Mouse (Mus musculus) left cerebral cortex, postnatal 10 days (tissue): ENCODE measurements at regions not wholly inside any gene's neighbourhood (a gene's known extent, or its start where the extent isn't known, plus 50 kb on each side); places are given as distances from the start of the nearest gene placed in this dataset.
A peak's percentile ranks its signal among the peaks of the same experiment; 100 is the strongest.

Experiments used
- DNase-seq, 2 experiments: peaks; one replicate each; pipeline ENCODE4 v3.0.0; 2021 to 2022; ENCODE audit warnings: low spot score in 2 of 2, mixed read lengths in 1 of 2; ENCODE audit errors: extremely low spot score in 1 of 2
- intact Hi-C: fragments of 180-260 bp; cut with DNase I; formaldehyde crosslinking; loops from one replicate; pipeline ENCODE4 v1.15.1; 2025

DNA sequence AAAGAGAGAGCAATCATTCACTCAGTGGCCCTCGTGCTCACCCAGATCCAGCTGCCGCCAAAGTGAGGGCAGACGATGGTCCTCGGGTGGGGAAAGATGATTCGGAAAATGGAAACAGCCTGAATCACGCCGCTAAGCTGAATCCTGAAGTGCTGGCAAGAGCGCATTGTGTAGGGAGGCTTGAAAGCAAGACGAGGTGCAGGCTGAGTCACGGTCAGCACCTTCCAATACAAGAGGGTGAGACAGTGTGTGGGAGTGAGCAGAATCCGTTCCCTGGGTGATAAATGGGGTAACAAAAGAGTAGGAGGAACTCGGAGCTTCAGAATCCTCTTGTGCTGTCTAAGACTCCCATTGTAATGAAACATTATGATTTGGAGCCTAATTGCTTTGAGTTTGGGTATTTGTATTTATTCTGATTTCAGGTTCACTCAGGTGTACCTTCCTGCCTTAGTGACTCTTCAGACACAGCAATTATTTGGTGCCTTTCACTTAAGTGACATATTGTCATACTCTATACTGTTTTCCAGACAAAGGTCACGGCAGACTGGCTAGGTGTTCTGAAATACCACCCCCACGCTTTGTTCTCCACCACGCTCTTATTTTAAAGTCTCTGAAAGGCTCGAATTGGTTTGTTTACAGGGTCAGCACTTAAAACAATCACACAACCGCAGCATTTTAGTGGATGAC lies 70.0 kb downstream of the Mbip start:
- intact Hi-C loops = no loop called here
- DNase-seq = no peak

DNA sequence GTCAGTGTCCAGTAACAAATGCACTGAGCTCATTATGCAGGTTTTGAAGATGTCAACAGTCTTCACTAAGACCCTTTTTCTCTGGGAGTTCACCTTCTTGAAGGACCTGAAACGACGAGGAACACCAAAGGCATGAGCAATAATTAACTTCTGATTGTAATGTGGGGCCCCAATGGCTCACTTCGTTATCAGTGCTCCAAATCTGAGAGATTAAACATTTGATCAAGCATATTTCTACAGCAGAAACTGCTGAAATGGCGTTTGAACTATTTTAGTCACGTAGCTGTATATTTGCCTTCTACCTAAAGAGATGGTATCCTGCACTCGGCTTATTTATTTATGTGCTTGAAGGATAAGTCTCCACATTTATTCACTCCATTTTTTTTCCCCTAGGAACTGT lies 80.6 kb downstream of the Mbip start:
- no peak for DNase-seq
- intact Hi-C loops = no loop called here

DNA sequence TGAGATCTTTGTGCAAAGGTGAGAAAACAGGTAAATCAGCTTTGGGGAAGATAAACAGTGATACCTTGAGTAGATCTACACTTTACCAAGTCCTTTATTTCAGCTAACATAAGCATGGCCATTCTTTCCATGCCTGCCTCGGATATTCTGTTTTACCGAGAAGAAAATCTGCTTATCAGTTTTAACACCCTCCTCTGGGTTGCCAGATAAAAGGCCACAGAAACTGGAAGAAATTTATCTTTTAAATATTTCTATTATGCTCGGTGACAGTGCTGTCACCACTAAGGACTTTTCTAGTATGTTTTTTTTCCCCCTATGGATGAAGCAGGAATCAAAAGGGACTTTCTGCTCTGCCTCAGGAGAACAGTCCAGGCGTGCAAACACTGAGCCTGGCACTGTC lies 84.2 kb downstream of the Mbip start:
- no peak for DNase-seq
- intact Hi-C loops = no loop called here

DNA sequence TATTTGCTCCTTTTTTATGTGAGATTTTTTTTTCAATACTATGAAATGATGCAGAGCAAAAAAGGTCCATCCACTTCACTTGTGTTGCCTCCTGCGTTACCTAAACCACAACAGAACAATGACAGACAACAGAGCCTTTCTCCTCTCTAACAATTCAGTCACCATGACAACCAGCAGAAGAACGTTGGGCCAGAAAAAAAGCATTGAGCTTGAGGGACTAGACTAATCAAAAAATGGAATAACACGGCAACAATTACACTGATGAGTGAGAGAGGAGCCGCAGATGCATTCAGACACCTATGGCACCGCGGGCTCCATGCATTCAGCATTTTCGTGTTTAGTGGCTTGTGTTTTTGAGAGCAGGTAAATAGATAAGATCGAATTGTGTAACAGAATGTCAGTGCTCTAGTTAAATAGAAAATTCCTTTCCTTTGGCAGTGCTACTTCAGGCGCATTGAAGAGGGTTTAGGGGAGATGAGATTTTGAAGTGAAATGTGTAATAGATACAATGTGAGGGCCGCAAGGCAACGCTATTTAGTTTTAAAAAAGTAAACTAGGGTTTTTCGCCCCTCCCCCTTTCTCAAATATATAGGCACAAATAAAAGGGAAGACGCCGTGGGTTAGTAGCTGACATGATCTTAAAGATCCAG lies 87.2 kb downstream of the Mbip start:
- intact Hi-C loops = no loop called here
- DNase-seq = no peak

DNA sequence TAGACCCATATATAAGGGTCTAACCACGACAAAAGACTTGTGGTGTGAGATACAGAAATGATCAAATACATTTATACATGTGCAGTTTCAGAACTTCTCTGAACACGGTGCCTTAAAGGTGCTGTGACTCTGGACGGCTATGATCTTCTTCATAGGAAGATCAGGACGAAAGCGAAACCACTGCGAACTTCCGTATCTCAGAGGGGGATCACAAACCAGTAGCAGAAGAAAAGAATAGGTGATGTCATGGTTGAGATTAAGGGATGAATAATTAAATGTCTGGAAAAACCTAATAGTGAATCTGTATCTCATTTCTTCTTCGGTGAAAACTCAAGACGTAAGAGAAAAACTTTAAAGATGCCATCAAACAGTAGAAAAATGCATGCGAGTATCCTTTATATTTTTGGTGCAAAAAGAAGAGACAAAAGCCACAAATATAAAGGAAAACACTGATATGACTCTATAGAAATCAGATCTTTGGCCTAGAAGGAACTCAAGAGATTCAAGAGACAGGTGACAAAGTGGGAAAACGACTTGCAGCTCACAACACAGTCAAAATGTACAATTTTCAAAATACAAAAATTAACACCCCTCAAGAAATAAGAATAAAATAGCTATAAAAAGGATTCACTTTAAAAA lies 89.3 kb downstream of the Mbip start:
- intact Hi-C loops = no loop called here
- no peak for DNase-seq

DNA sequence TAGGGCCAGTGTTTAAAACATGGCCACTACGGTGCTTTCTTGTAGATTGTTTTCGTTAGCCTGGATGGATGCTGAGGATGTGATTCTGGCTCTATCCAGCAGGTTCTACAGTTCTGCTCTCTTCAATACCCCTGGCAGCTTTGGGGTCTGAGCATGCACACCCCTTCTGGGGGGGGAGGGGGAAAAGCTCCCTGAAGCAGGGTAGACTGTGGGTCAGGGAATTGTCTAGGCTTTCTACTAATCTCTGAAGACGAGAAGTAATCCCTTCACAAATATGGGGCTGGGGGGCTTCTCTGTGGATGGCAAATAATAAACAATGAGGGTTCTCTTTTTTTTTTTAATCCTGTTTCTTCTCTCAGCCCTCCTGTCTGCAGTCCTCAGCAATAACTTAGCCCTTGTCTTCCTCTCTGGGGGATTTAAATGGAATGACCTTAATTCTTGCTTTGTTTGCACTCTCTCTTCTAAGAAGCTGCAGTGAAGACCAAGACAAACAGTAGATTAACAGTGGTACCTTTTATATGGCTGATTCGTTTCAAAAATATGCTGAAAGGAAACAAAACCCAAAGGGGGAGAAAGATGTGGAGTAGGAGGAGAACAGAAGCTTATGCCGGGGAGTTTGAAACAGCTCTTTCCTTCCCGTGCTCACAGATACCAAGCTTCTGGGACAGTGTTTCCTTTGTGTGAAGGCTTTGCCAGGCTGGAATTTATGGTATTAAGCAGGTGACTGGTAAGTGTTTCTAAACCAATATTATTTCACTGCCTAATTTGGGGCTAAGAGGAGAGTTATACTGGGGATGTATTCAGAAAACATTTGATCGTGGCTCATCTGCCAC lies 92.9 kb downstream of the Mbip start:
- DNase-seq = no peak
- intact Hi-C loops = no loop called here

DNA sequence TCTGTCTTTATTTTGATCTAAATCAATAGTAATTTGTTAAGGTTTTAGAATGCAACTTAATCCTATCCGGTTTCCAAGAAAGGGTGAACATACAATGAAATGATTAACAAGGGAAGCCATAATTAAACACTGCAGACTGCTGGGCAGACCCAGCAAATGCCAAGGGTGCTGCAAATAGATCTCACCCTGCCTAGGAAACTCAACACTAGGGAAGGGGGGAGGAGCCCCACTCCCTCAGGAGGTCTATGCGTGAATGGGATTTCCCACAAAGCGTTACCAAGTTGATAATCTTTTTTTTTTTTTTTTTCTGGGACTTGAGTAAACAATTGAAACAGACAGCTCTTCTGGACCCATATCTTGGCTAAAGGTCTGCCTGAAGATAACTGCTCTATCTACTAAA lies 95.4 kb downstream of the Mbip start:
- intact Hi-C loops = no loop called here
- DNase-seq = no peak

DNA sequence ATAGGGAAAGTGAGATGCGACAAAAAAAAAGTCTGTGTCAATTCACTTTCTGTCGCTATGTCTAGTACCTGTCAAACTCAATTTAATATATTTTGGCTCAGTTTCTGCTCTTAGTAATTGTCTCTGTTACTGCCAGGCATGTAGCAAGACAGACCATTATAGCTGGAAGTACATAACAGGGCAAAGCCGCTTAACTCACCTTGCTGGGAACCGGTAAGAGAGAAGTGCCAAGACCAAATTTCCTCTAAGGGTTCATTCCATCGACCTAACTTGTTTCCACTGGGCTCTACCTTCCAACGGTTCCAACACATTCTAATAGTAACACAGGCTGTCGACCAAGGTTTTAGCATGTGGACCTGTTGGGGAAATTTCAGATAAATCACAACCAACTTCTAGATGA lies 99.3 kb downstream of the Mbip start:
- intact Hi-C loops = no loop called here
- DNase-seq = no peak

DNA sequence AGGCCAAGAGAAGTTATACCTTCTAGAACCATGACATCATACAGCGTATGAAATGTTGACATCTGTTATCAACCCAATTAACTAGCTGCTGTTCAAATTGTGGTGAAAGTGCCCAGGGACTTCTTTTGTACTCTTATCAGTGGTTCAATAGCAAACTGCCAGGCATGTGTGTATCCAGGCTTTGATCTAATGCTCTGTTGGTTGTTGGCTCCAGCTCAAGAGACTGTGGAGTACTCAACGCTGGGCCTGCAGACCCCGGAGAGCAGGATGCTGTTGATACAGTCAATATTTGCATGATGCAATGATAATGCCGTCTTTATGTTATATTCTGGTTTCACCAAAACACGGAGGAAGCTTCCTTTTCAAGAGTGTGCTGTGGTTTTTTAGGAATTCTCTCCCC lies 102.9 kb downstream of the Mbip start:
- intact Hi-C loops = no loop called here

DNA sequence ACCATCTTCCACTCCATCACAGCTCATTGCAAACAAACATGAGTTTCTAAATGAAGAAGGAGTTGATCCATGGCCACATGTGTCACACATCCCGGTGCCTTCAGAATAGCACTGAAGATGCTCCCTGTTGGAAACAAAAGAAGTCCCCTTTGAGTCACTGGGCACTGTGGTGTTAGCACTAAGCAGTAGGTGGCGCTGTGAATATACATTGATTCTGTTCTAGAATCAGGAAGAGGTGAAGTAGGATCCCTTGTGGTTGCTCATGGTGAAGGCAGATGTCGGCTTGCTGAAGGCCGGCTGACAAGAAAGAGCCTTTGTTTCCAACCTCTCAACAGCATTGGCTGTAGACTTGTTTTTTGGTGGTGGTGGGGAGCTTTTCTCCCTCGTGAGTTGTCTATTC lies 104.0 kb downstream of the Mbip start:
- DNase-seq = peak in 1 of 2 experiments; percentile 31
- intact Hi-C loops = no loop called here

More for the DNA sequence above, 102.9 kb downstream of the Mbip start:
- DNase-seq = no peak

DNA sequence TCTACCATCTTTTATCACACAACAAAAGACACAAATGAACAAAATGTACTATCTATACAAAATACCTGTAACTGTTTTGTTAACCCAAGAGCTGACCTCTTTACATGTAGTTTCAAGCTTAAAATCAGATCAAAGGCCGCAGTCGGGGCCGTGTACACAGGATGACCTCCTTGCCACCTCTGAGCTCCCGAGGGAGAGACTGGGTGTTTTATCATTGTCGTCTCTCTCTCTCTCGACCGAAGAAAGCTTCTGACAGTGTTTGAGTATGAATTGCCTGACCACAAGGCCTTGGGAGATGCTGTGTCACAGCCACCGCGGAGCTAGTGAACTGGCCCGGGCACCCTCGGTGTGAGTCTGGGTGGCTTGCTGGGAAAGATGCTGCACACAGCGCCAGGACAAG lies 105.5 kb downstream of the Mbip start:
- intact Hi-C loops = no loop called here

DNA sequence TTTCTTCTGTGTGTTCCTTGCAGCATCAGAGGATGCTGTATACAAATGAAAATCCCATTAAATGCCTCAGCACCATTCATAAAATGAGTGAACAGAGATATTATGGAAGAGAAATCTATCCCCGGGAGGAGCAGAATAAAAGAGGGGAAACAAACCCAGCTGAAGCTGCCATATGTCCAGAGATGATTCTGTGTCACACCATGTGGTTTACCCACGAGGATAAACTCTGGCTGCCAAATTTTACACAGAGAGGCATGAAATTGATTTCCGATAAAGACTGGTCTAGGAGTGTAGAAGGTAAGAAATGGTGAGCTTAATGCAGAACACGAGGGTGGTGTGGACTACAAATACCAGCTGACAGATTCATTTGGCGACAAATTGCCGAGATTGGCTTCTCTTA lies 111.1 kb downstream of the Mbip start:
- no peak for DNase-seq
- intact Hi-C loops = no loop called here

More for the DNA sequence above, 105.5 kb downstream of the Mbip start:
- DNase-seq = no peak

DNA sequence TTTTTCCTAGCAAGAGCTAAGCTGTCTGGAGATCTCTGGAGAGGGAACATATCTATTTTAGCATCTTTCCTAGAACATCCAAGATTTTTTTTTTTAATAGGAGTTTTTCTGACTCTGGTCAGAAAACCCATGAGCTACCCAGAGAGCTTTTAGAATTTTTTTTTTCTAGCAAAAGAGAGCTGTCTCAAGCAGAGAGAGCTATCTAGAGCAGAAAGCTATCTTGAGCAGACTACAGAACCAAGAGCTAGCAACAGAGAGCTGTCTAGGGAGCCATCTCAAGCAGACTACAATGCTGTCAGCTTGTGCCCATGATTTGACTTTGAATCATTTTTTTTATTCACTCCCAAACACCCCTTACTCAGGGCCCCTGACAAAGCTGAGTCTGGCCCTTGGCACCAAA lies 112.5 kb downstream of the Mbip start:
- intact Hi-C loops = no loop called here

DNA sequence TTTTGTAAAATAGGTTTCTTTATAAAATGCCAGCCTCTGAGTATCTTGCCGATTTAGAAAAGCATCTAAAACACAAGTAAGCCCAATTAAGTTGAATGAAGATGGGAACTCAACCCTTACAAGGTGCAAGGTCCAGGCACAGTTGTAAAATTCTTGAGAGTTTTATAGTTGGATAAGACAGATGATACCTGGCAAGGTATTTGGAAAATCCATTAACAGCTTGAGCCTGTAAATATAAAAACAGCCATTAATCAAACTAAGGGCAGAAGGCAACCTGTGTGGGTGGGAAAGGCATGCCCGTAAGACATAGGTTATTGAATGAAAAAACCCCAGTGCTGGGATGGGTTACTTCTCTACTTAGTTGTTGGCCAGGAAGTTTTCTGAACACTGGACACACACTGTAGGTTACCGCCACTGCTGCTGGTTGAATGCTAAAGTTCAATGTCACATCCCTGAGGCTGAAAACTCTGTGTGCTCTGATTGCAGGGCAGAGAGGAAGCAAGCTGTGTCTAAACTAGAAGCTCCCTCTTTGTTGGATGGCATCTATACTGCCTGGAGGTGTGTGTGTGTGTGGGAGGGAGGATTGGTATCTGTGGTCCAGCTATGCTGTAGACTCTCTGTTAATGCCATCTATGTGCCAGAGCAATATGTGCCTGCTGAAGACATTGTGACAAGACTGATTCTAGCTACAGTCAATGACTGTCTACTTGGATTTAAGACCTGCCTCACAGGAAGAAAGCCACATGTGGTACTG lies 121.4 kb downstream of the Mbip start:
- intact Hi-C loops = no loop called here
- no peak for DNase-seq

More for the DNA sequence above, 112.5 kb downstream of the Mbip start:
- no peak for DNase-seq

DNA sequence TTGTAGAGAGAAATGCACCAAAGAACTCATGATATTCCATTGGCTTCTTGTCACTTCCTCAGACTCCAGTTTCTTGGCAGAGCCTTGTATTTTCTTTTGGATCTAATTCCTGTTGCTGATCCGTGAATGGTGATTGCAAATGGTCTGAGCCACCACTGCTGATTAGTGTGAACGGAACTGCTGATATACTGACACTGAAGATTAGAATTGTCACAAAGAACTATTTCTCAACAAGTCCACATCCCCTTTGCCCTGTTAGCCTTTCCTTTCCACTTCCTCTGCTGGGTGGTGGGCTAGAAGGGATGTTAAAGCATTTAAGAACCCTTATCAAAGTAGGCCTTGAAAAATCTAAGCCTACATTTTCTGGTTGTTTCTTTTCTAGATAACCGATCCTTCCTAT lies 152.2 kb downstream of the Mbip start:
- no peak for DNase-seq
- intact Hi-C loops = no loop called here

DNA sequence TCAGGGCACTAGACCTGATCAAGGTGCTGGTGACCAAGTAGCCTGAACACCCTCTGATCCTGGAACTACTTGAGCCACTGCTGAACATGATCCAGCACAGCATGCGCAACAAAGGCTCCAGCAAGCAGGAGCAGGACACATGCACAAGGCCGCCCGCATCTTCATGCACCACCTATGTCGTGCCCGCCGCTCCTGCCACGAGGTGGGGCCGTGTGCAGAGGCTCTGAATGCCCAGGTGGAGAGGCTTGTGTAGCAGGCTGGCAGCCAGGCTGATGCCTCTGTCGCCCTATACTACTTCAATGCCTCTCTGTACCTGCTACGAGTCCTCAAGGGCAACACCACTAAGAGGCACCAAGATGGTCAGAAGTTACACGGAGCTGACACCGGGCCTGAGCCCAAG lies 156.1 kb downstream of the Mbip start:
- intact Hi-C loops = no loop called here
- DNase-seq = no peak

DNA sequence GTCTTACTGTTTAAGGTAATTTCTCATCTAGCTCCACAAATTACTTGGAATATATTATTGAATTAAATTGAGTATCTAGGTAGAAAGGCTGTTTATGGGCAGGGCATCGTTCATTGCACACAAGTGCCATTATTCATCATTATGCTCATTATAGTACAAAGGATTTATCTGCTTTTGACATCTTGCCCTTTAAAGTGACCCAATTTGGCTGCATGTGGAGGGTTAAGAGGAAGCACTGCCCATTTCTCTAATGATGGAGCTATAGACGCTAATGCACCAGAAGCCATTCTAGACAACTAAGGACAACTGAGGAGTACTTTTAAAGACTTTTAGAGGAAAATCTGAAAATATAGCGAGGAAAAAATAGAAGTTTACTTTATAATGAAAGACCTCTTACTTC lies 185.0 kb downstream of the Mbip start:
- intact Hi-C loops = no loop called here
- DNase-seq = no peak

DNA sequence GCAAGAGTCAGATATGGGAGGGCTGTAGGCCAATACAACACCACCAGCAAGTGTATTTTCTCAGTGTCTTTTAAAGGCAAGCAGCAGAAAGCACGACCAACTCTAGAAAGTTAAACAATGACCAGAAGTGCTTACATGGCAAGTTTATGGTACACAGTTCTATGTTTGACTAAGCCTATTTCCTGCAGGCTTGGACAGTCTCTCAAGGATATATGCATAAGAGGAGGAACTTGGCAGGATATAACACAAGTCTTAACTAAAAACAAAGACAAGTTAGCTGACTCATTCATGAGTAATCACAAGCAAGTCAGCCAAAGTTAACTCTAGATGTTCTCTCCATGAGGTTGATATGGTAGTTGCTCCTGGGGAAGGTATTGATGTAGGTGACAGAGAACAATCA lies 201.3 kb downstream of the Mbip start:
- intact Hi-C loops = no loop called here
- no peak for DNase-seq

DNA sequence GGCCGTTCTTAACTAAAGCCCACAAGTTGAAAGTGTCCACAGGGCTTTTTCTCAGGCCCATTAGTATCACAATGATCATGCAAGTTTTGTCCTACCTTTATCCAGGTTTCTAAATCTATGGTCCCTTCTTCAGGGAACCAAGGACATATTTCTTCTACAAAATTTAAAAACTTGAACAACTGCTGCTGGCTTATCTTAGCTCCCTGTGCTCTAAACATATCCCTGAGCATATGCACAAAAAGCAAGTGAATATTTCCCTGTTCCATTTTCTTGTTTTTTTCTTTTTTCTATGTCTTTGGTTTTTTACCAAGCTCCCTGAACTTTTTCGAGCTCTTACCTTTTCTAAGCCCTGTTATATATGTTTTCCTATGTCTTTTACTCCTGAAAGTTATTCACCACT lies 201.9 kb downstream of the Mbip start:
- intact Hi-C loops = no loop called here
- no peak for DNase-seq
